Mouse (Mus musculus) hematopoietic stem cell, adult 5-6 weeks (primary cell): Measurements from ENCODE around the gene Pde4d. TPM values are rescaled to one million over a fixed set of nuclear protein-coding genes. Genes with fewer than 3 reads are reported as not detected.
A peak's percentile ranks its signal among the peaks of the same experiment; 100 is the strongest.

Experiments
- ATAC-seq, 2 experiments: fragments of 125-278 bp in 1 of 2; replicated peaks in 1 of 2; 2 replicates each; pipeline ENCODE4 v1.8.0; 2016 to 2017; ENCODE audit warnings: inconsistent platforms in 2 of 2, mild to moderate bottlenecking in 2 of 2, moderate number of reproducible peaks in 2 of 2, low read depth in 1 of 2, moderate TSS enrichment in 1 of 2; ENCODE audit not compliant: low FRiP score in 2 of 2, poor library complexity in 2 of 2, severe bottlenecking in 2 of 2, insufficient read depth in 1 of 2, low TSS enrichment in 1 of 2
- total RNA-seq: library from RNA; stranded (forward); fragments of 172-1452, 232-1000 nt; gene quantifications from 2 replicates; pipeline ENCODE4 v1.2.3, GENCODE M21; 2017

Gene Pde4d
- 29.6 and 34.2 TPM in 2 replicates for total RNA-seq

GRCm38 (mm10) chr13:108449116-108450097, at the start of gene Pde4d:
Gene Pde4d (plus strand): TSS chr13:108449948.
- peak; percentile 79 to 83 for ATAC-seq

GRCm38 (mm10) chr13:108403197-108403596, 46.6 kb upstream of the Pde4d start:
- no peak for ATAC-seq

GRCm38 (mm10) chr13:108404372-108404771, 45.4 kb upstream of the Pde4d start:
- peak; percentile 69 for ATAC-seq

- ATAC-seq, result no peak
Measured at GRCm38 (mm10) chr13:108415464-108415863, 34.3 kb upstream of the Pde4d start.

GRCm38 (mm10) chr13:108418741-108419507, 30.8 kb upstream of the Pde4d start:
- ATAC-seq, result no peak

- no peak for ATAC-seq
Measured at GRCm38 (mm10) chr13:108426322-108426721, 23.4 kb upstream of the Pde4d start.

- no peak for ATAC-seq
Measured at GRCm38 (mm10) chr13:108428809-108429208, 20.9 kb upstream of the Pde4d start.

GRCm38 (mm10) chr13:108429623-108430022, 20.1 kb upstream of the Pde4d start:
- no peak for ATAC-seq

- ATAC-seq, result no peak
Measured at GRCm38 (mm10) chr13:108431776-108432175, 18.0 kb upstream of the Pde4d start.

GRCm38 (mm10) chr13:108435687-108436086, 14.1 kb upstream of the Pde4d start:
- ATAC-seq, result peak; percentile 45 to 49; a peak in 3 of 4 replicates

GRCm38 (mm10) chr13:108437424-108437823, 12.3 kb upstream of the Pde4d start:
- no peak for ATAC-seq

GRCm38 (mm10) chr13:108439012-108439411, 10.7 kb upstream of the Pde4d start:
- ATAC-seq, result no peak

GRCm38 (mm10) chr13:108448348-108448931, 1.3 kb upstream of the Pde4d start:
- no peak for ATAC-seq

GRCm38 (mm10) chr13:108451122-108451521, 1.4 kb downstream of the Pde4d start:
- ATAC-seq, result no peak

GRCm38 (mm10) chr13:108453064-108453919, 3.5 kb downstream of the Pde4d start:
- ATAC-seq, result peak; percentile 58 to 73

- ATAC-seq, result no peak
Measured at GRCm38 (mm10) chr13:108462518-108462917, 12.8 kb downstream of the Pde4d start.

- peak; percentile 97 to 98 for ATAC-seq
Measured at GRCm38 (mm10) chr13:108465755-108466154, 16.0 kb downstream of the Pde4d start.
